8 mouse cellular contexts compared by ENCODE assay signal in the genomic region with DNA sequence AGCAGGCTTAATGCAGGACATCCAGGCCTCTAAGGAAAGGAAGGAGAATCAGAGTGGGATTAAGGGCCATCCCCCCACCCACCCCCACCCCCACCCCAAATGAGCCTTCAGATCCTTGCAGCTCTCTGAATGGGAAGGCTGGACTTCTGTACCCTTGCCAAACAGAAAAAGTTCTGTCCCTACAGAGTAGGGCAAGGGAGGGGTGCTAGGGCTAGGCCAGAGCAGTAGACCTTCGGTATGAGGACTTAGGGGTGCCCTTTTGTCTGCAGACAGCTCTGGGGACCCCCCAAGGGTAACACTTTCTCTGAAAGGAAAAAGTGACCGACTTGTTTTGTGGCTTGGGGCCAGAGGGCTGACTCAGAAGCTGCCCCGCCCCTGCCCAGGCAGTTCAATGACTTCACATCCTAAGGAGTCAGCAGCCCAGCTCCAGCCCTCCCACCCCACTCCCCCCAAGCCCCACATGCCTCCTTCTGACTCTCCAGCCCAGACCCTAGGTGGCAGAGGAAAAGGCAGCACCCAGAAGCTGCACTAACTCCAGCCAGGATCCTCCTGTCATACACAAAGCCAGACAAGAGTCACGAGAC.
DNase-seq lines count a peak whose midpoint lies in the region; ATAC-seq and TF ChIP-seq lines count a peak whose summit lies in the region.

No protein-coding gene starts in this region.

- H3K27ac ChIP-seq in layer of hippocampus, adult 2 months, result peak overlapping the region; percentile 44; the same call in 1 of the 2 replicates

- intact Hi-C loops in gastrocnemius, postnatal 14 days (cut with DNase I; ENCODE audit: low total_unique reads), result no loop called here
- intact Hi-C loops in left cerebral cortex, postnatal 36 days (cut with DNase I), result no loop called here

- no peak for ATAC-seq in erythroblast, adult 5-6 weeks (replicated peaks; ENCODE audit: low FRiP score, poor library complexity, severe bottlenecking)

- no peak overlapping the region for H3K4me3 ChIP-seq in layer of hippocampus, adult 2 months

- no peak for TF ChIP-seq CTCF in layer of hippocampus, adult 2 months (conservative IDR thresholded peaks at IDR 0.05)

- DNase-seq in layer of hippocampus, adult 2 months (ENCODE audit: low spot score in 2 of 2), result no peak
- no peak for DNase-seq in layer of hippocampus, adult 18-20 months (ENCODE audit: low spot score in 2 of 2)
- DNase-seq in gastrocnemius, postnatal 14 days, result peak; percentile 73
- peak; percentile 64 for DNase-seq in kidney, adult 9 months
- peak; percentile 82 to 87 for DNase-seq in lung, postnatal 4 days
- no peak for DNase-seq in retina, postnatal 1 day
- no peak for DNase-seq in left cerebral cortex, postnatal 36 days (ENCODE audit: low spot score in 2 of 2)

Comparison
In these comparisons a context has a peak if more than half of its experiments do, and no peak if none do; other contexts are left out.
1. DNase-seq: peak in gastrocnemius, postnatal 14 days (single experiment), kidney, adult 9 months (single experiment) and lung, postnatal 4 days (2 of 2); none in layer of hippocampus, adult 2 months (0 of 2), layer of hippocampus, adult 18-20 months (0 of 2), retina, postnatal 1 day (single experiment) and left cerebral cortex, postnatal 36 days (0 of 2).